Mouse (Mus musculus) forebrain, embryonic 14.5 days (tissue): ENCODE measurements around the gene Cd3eap. TPM values are rescaled to one million over a fixed set of nuclear protein-coding genes. Genes with fewer than 3 reads are reported as not detected.

ENCODE experiments used
- ATAC-seq: fragments of 200-750 bp; cut with Nextera tagmentation; 2 replicates; pipeline ENCODE4 v1.8.0; 2017; ENCODE audit warnings: mild to moderate bottlenecking, moderate library complexity
- DNase-seq: peaks from one replicate; pipeline ENCODE4 v3.0.0-alpha.2; 2015; ENCODE audit warnings: low spot score
- H3K27ac ChIP-seq: fragments of 300-500 bp; sonication (generic); 2 replicates; pipeline ENCODE4 v1.5.1; 2014; ENCODE audit warnings: low read depth, mild to moderate bottlenecking, control low read depth, low read length, moderate library complexity
- H3K27me3 ChIP-seq: fragments of 300-500 bp; sonication (generic); replicated peaks from 2 replicates; pipeline ENCODE4 v1.6.1; 2014; ENCODE audit warnings: low read length, control low read depth, mixed read lengths; ENCODE audit not compliant: control insufficient read depth, insufficient read depth
- H3K36me3 ChIP-seq: fragments of 300-500 bp; sonication (generic); 2 replicates; pipeline ENCODE4 v1.6.1; 2014; ENCODE audit warnings: low read length, control low read depth; ENCODE audit not compliant: control insufficient read depth, insufficient read depth
- H3K4me1 ChIP-seq: fragments of 300-500 bp; sonication (generic); 2 replicates; pipeline ENCODE4 v1.6.1; 2014; ENCODE audit warnings: antibody characterized with exemption, low read length, control low read depth; ENCODE audit not compliant: control insufficient read depth, insufficient read depth
- H3K4me2 ChIP-seq: fragments of 300-500 bp; sonication (generic); 2 replicates; pipeline ENCODE4 v1.6.1; 2014; ENCODE audit warnings: mild to moderate bottlenecking, control low read depth, low read length
- H3K4me3 ChIP-seq: fragments of 300-500 bp; sonication (generic); 2 replicates; pipeline ENCODE4 v1.5.1; 2014; ENCODE audit warnings: low read depth, low read length, control low read depth
- H3K9ac ChIP-seq: fragments of 300-500 bp; sonication (generic); 2 replicates; pipeline ENCODE4 v1.6.1; 2014; ENCODE audit warnings: mild to moderate bottlenecking, low read length, control low read depth, moderate library complexity
- H3K9me3 ChIP-seq: fragments of 300-500 bp; sonication (generic); replicated peaks from 2 replicates; pipeline ENCODE4 v1.6.1; 2016; ENCODE audit warnings: low read length, control low read depth, mixed read lengths; ENCODE audit not compliant: control insufficient read depth
- WGBS: fragments of 180-500 bp; shearing (Covaris S2); extraction: QIAGEN DNeasy Blood & Tissue Kit; methylation state at CpG from one replicate; pipeline ENCODE4 v1.1.7; 2014; 5-methylcytosine and 5-hydroxymethylcytosine counted together
- polyA plus RNA-seq: library from polyadenylated mRNA; unstranded; fragments of >200 nt; fragmentation: Nextera tagmentation; extraction: Ambion mirVana; gene quantifications from 2 replicates; pipeline ENCODE4 v1.2.1, GENCODE M21; 2014

Gene Cd3eap
- polyA plus RNA-seq, 1 experiment from 2014 or later = 18.4 TPM

- peak overlapping the region; percentile 67 for H3K9ac ChIP-seq
- 0 out of 2 replicates have a peak, but pooled peaks cover 3% of the 10 kb centered on the region for H3K27me3 ChIP-seq
- H3K4me2 ChIP-seq = peak overlapping the region; percentile 89
- H3K27ac ChIP-seq = no peak overlapping the region
- H3K4me1 ChIP-seq = peaks cover 24% of the 10 kb centered on the region
- WGBS = under 1% methylated on average over 27 of the region's 27 CpGs
- no peaks in the 10 kb centered on the region for H3K9me3 ChIP-seq
- peak; percentile 11; the same call in 1 of the 2 replicates for ATAC-seq
- DNase-seq = peak; percentile 89
- no peaks in the 10 kb centered on the region for H3K36me3 ChIP-seq
- peak overlapping the region; percentile 43 for H3K4me3 ChIP-seq
These were observed 16.7 kb downstream of the Cd3eap start for GRCm38 (mm10) chr7:19342481-19343027.

- Histone ChIP-seq H3K9me3 (no peaks in the 10 kb centered on the region), H3K4me3 (peak overlapping the region; percentile 43), H3K9ac (peak overlapping the region; percentile 67), H3K4me2 (peak overlapping the region; percentile 89), H3K27ac (no peak overlapping the region), H3K4me1 (peaks cover 24% of the 10 kb centered on the region), H3K36me3 (no peaks in the 10 kb centered on the region), H3K27me3 (0 out of 2 replicates have a peak, but pooled peaks cover 3% of the 10 kb centered on the region)
- WGBS = under 1% methylated on average over 37 of the region's 41 CpGs
- DNase-seq (peak; percentile 24), ATAC-seq (no peak)
These were observed 17.4 kb downstream of the Cd3eap start for GRCm38 (mm10) chr7:19341761-19342409.

- Histone ChIP-seq H3K4me1 (peaks cover 24% of the 10 kb centered on the region), H3K36me3 (no peaks in the 10 kb centered on the region), H3K4me2 (peak overlapping the region; percentile 89), H3K27ac (no peak overlapping the region), H3K4me3 (no peak overlapping the region), H3K9ac (no peak overlapping the region), H3K9me3 (no peaks in the 10 kb centered on the region), H3K27me3 (0 out of 2 replicates have a peak, but pooled peaks cover 3% of the 10 kb centered on the region)
- DNase-seq (no peak), ATAC-seq (no peak)
- WGBS = 24% methylated on average over 10 of the region's 10 CpGs
These were observed 18.0 kb downstream of the Cd3eap start for GRCm38 (mm10) chr7:19341250-19341649.

GRCm38 (mm10) chr7:19338596-19338995 lies 20.7 kb downstream of the Cd3eap start:
- Histone ChIP-seq H3K9ac (no peak overlapping the region), H3K36me3 (no peaks in the 10 kb centered on the region), H3K4me2 (no peak overlapping the region), H3K27ac (no peak overlapping the region), H3K4me3 (no peak overlapping the region), H3K9me3 (no peaks in the 10 kb centered on the region), H3K4me1 (peaks cover 13% of the 10 kb centered on the region), H3K27me3 (0 out of 2 replicates have a peak, but pooled peaks cover 3% of the 10 kb centered on the region)
- ATAC-seq (no peak), DNase-seq (no peak)
- WGBS = 71% methylated on average over 7 of the region's 7 CpGs

- no peak overlapping the region for H3K27ac ChIP-seq
- no peak overlapping the region for H3K4me3 ChIP-seq
- H3K4me2 ChIP-seq = no peak overlapping the region
- H3K27me3 ChIP-seq = 0 out of 2 replicates have a peak, but pooled peaks cover 3% of the 10 kb centered on the region
- no peak for DNase-seq
- WGBS = 58% methylated on average over 2 of the region's 2 CpGs
- H3K9me3 ChIP-seq = no peaks in the 10 kb centered on the region
- ATAC-seq = no peak
- H3K4me1 ChIP-seq = peaks cover 13% of the 10 kb centered on the region
- H3K9ac ChIP-seq = no peak overlapping the region
- H3K36me3 ChIP-seq = no peaks in the 10 kb centered on the region
These were observed 21.2 kb downstream of the Cd3eap start for GRCm38 (mm10) chr7:19338060-19338459.

GRCm38 (mm10) chr7:19337122-19337521 lies 22.2 kb downstream of the Cd3eap start:
- no peak for DNase-seq
- Histone ChIP-seq H3K36me3 (no peaks in the 10 kb centered on the region), H3K9ac (no peak overlapping the region), H3K4me2 (no peak overlapping the region), H3K27ac (no peak overlapping the region), H3K27me3 (0 out of 2 replicates have a peak, but pooled peaks cover 3% of the 10 kb centered on the region), H3K4me3 (no peak overlapping the region), H3K9me3 (no peaks in the 10 kb centered on the region), H3K4me1 (peaks cover 5% of the 10 kb centered on the region)
- 69% methylated on average over 10 of the region's 10 CpGs for WGBS
- no peak for ATAC-seq

GRCm38 (mm10) chr7:19335583-19335982 lies 23.7 kb downstream of the Cd3eap start:
- ATAC-seq = no peak
- 31% methylated on average over 3 of the region's 3 CpGs for WGBS
- H3K9me3 ChIP-seq = no peaks in the 10 kb centered on the region
- no peak overlapping the region for H3K4me3 ChIP-seq
- H3K9ac ChIP-seq = no peak overlapping the region
- H3K4me1 ChIP-seq = no peaks in the 10 kb centered on the region
- H3K27me3 ChIP-seq = no peaks in the 10 kb centered on the region
- H3K27ac ChIP-seq = no peak overlapping the region
- DNase-seq = no peak
- H3K36me3 ChIP-seq = no peaks in the 10 kb centered on the region
- H3K4me2 ChIP-seq = no peak overlapping the region

GRCm38 (mm10) chr7:19332709-19333352 lies 26.5 kb downstream of the Cd3eap start:
- Histone ChIP-seq H3K27ac (peak overlapping the region; percentile 75; the same call in 1 of the 2 replicates), H3K4me2 (peak overlapping the region; percentile 92), H3K27me3 (no peaks in the 10 kb centered on the region), H3K9ac (peak overlapping the region; percentile 94), H3K4me1 (no peaks in the 10 kb centered on the region), H3K4me3 (peak overlapping the region; percentile 60), H3K36me3 (no peaks in the 10 kb centered on the region), H3K9me3 (no peaks in the 10 kb centered on the region)
- WGBS = under 1% methylated on average over 52 of the region's 52 CpGs
- DNase-seq = peak; percentile 77
- peak; percentile 68 for ATAC-seq
